Mouse (Mus musculus): ENCODE measurements around the gene Prss28.

- TF ChIP-seq CTCF (IDR thresholded peaks at IDR 0.05; ENCODE audit: extremely low read depth, insufficient read depth, low read length) (no peak), POLR2A (IDR thresholded peaks at IDR 0.05; ENCODE audit: extremely low read depth, insufficient read depth, low read length) (no peak)
Observed at GRCm38 (mm10) chr17:25345462-25345861, 37.0 kb downstream of the Prss28 start, which contains the start of gene Tpsab1.

All from cortical plate, adult 2 months (tissue).